Mouse (Mus musculus): ENCODE results near the gene Sdhaf4. TPM values are rescaled to one million over a fixed set of nuclear protein-coding genes. Genes with fewer than 3 reads are reported as not detected.

Sdhaf4 gene
- total and polyA plus RNA-seq, 3 experiments: 20.9 to 79.6 (median 40.7) TPM

DNA sequence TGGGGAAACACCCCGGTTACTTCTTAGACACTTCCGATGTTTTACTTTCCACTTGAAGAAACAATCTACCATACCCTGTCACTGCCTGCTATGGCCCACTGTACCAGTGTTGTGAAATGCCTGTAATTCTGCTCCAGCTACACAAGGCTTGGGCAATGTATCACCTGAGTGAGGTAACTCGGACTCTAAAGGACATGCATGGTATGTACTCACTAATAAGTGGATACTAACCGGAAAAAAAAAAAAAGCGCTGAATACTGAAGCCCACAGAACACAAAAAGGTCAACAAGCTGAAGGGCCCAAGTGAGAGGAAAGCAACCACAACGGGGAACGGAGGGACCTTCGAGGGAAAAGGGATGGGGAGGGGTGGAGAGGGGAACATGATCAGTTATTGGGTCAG lies 2.2 kb upstream of the Sdhaf4 start:
- peaks cover 21 to 36% of the 10 kb centered on the region in 2 experiments for H3K4me1 ChIP-seq (ENCODE audit: control insufficient read depth in 1 of 2, insufficient read depth in 2 of 2)
- no peak for DNase-seq (ENCODE audit: extremely low read depth)
- H3K4me3 ChIP-seq (replicated peaks in 1 of 3; ENCODE audit: low read depth in 2 of 3, low read length in 2 of 3, poor library complexity in 1 of 3): no peak overlapping the region
- no peaks in the 10 kb centered on the region for H3K27me3 ChIP-seq (replicated peaks)
- no peak overlapping the region for H3K27ac ChIP-seq (ENCODE audit: insufficient read depth, low read depth)
- dilution Hi-C loops (cut with MboI; ENCODE audit: extremely low pct_ligation_motif_present, extremely low pct_unique_long_range_greater_than_20kb, low sequenced_read_pairs) (no loop called here), in situ Hi-C loops (cut with MboI; ENCODE audit: low pct_ligation_motif_present, low pct_unique_long_range_greater_than_20kb, low sequenced_read_pairs) (loop anchor here (10.0 kb wide), 1 partner anchor 83 kb away; the partner anchor contains the start of gene Smap1)
- peaks cover 2 to 7% of the 10 kb centered on the region in 2 experiments for H3K36me3 ChIP-seq (replicated peaks in 1 of 2; ENCODE audit: control insufficient read depth in 1 of 2, insufficient read depth in 1 of 2, low read length in 1 of 2)
- H3K4me2 ChIP-seq (ENCODE audit: insufficient read depth, low read depth, poor library complexity, severe bottlenecking): peak overlapping the region; percentile 63
- no peaks in the 10 kb centered on the region for H3K79me2 ChIP-seq (replicated peaks; ENCODE audit: control insufficient read depth, extremely low read depth, insufficient read depth, poor library complexity, severe bottlenecking)
- TF ChIP-seq POLR2AphosphoS2 (IDR thresholded peaks at IDR 0.05; ENCODE audit: low read depth, low read length) (no peak), MYC (IDR thresholded peaks at IDR 0.05; ENCODE audit: low read depth, low read length) (no peak), IRF4 (IDR thresholded peaks at IDR 0.05; ENCODE audit: low read depth, low read length) (0 out of 2 replicates have a peak, but pooled peaks have one; percentile 23), USF2 (conservative IDR thresholded peaks at IDR 0.05; ENCODE audit: low read depth, low read length) (no peak), EP300 (IDR thresholded peaks at IDR 0.05; ENCODE audit: low read length) (no peak), JUND (conservative IDR thresholded peaks at IDR 0.05; ENCODE audit: low read depth, low read length) (no peak), ZNF384 (IDR thresholded peaks at IDR 0.05; ENCODE audit: low read depth, low read length) (peak; percentile 45), ELF1 (IDR thresholded peaks at IDR 0.05; ENCODE audit: low read depth, low read length) (peak; percentile 12; the same call in 1 of the 2 replicates)
- no peak overlapping the region for H3K9ac ChIP-seq (ENCODE audit: insufficient read depth, low read depth)
- no peaks in the 10 kb centered on the region for H3K9me3 ChIP-seq (replicated peaks; ENCODE audit: low read length)

- H3K4me3 ChIP-seq (replicated peaks in 1 of 3; ENCODE audit: low read depth in 2 of 3, low read length in 2 of 3, poor library complexity in 1 of 3): no peak overlapping the region
- dilution Hi-C loops (cut with MboI; ENCODE audit: extremely low pct_ligation_motif_present, extremely low pct_unique_long_range_greater_than_20kb, low sequenced_read_pairs): no loop called here
These were observed 6.1 kb downstream of the Sdhaf4 start for GRCm38 (mm10) chr1:23999318-23999717.

DNA sequence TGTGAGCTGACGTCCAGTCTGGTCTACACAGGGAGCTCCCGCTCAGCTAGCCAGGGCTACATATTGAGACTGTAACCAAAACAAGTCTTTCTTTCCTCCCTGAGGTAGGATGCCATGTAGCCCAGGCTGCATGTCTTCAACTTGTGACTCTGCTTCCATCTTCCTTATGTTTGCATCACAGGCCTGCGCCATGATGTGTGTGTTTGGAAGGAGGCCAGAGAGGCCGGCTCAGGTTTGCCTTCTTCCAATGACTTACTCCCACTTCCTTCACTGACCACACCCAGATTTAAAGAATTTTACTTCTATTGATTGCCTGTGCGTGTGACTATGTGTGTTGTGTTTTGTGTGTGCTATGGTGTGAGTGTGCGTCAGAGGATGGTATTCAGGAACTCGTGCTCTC lies 6.6 kb downstream of the Sdhaf4 start:
- H3K4me2 ChIP-seq (ENCODE audit: insufficient read depth, low read depth, poor library complexity, severe bottlenecking): no peak overlapping the region
- no peak overlapping the region for H3K27ac ChIP-seq (ENCODE audit: insufficient read depth, low read depth)
- H3K9ac ChIP-seq (ENCODE audit: insufficient read depth, low read depth): no peak overlapping the region
- H3K9me3 ChIP-seq (replicated peaks; ENCODE audit: low read length): no peaks in the 10 kb centered on the region
- dilution Hi-C loops (cut with MboI; ENCODE audit: extremely low pct_ligation_motif_present, extremely low pct_unique_long_range_greater_than_20kb, low sequenced_read_pairs) (no loop called here), in situ Hi-C loops (cut with MboI; ENCODE audit: low pct_ligation_motif_present, low pct_unique_long_range_greater_than_20kb, low sequenced_read_pairs) (no loop called here)
- TF ChIP-seq POLR2A (IDR thresholded peaks at IDR 0.05; ENCODE audit: low read depth, low read length): no peak
- no peak for TF ChIP-seq NRF1 (IDR thresholded peaks at IDR 0.05; ENCODE audit: low read depth, low read length)
- no peak for TF ChIP-seq UBTF (IDR thresholded peaks at IDR 0.05; ENCODE audit: low read depth, low read length)
- TF ChIP-seq MYC (IDR thresholded peaks at IDR 0.05; ENCODE audit: low read depth, low read length): no peak
- no peak overlapping the region for H3K4me3 ChIP-seq (replicated peaks in 1 of 3; ENCODE audit: low read depth in 2 of 3, low read length in 2 of 3, poor library complexity in 1 of 3)
- no peak for DNase-seq (ENCODE audit: extremely low read depth)
- H3K4me1 ChIP-seq (ENCODE audit: control insufficient read depth in 1 of 2, insufficient read depth in 2 of 2): peaks cover 0 to 8% of the 10 kb centered on the region in 2 experiments; a peak in 2 of 4 replicates
- H3K36me3 ChIP-seq (replicated peaks in 1 of 2; ENCODE audit: control insufficient read depth in 1 of 2, insufficient read depth in 1 of 2, low read length in 1 of 2): peaks cover 38 to 77% of the 10 kb centered on the region in 2 experiments
- no peaks in the 10 kb centered on the region for H3K27me3 ChIP-seq (replicated peaks)
- no peaks in the 10 kb centered on the region for H3K79me2 ChIP-seq (replicated peaks; ENCODE audit: control insufficient read depth, extremely low read depth, insufficient read depth, poor library complexity, severe bottlenecking)

More at GRCm38 (mm10) chr1:23999318-23999717, 6.1 kb downstream of the Sdhaf4 start:
- no peak for DNase-seq (ENCODE audit: extremely low read depth)
- H3K27ac ChIP-seq (ENCODE audit: insufficient read depth, low read depth): no peak overlapping the region
- H3K4me2 ChIP-seq (ENCODE audit: insufficient read depth, low read depth, poor library complexity, severe bottlenecking): no peak overlapping the region
- TF ChIP-seq PAX5 (IDR thresholded peaks at IDR 0.05; ENCODE audit: low read length): no peak
- peaks cover 38 to 77% of the 10 kb centered on the region in 2 experiments for H3K36me3 ChIP-seq (replicated peaks in 1 of 2; ENCODE audit: control insufficient read depth in 1 of 2, insufficient read depth in 1 of 2, low read length in 1 of 2)
- H3K27me3 ChIP-seq (replicated peaks): no peaks in the 10 kb centered on the region
- no peaks in the 10 kb centered on the region for H3K9me3 ChIP-seq (replicated peaks; ENCODE audit: low read length)
- H3K79me2 ChIP-seq (replicated peaks; ENCODE audit: control insufficient read depth, extremely low read depth, insufficient read depth, poor library complexity, severe bottlenecking): no peaks in the 10 kb centered on the region
- peaks cover under 1 to 13% of the 10 kb centered on the region in 2 experiments; a peak in 2 of 4 replicates for H3K4me1 ChIP-seq (ENCODE audit: control insufficient read depth in 1 of 2, insufficient read depth in 2 of 2)
- in situ Hi-C loops (cut with MboI; ENCODE audit: low pct_ligation_motif_present, low pct_unique_long_range_greater_than_20kb, low sequenced_read_pairs): no loop called here
- no peak overlapping the region for H3K9ac ChIP-seq (ENCODE audit: insufficient read depth, low read depth)

Measured in CH12.LX (cell line).